Mouse (Mus musculus): Measurements from ENCODE around the gene Baiap2l1.

- no peak for TF ChIP-seq CTCF (IDR thresholded peaks at IDR 0.05; ENCODE audit: borderline replicate concordance, insufficient read depth, low read length)
- no peak for TF ChIP-seq POLR2A (IDR thresholded peaks at IDR 0.05; ENCODE audit: low read depth, low read length)
These were observed 126.5 kb downstream of the Baiap2l1 start for GRCm38 (mm10) chr5:144231410-144231809.
